Mouse (Mus musculus) fibroblast of lung, adult 2 months (primary cell): ENCODE data around the gene Ptdss2.

Experiments used
- DNase-seq: peaks from one replicate; pipeline ENCODE4 v3.0.0-alpha.2; 2011; ENCODE audit warnings: low read depth

Ptdss2 gene

DNA sequence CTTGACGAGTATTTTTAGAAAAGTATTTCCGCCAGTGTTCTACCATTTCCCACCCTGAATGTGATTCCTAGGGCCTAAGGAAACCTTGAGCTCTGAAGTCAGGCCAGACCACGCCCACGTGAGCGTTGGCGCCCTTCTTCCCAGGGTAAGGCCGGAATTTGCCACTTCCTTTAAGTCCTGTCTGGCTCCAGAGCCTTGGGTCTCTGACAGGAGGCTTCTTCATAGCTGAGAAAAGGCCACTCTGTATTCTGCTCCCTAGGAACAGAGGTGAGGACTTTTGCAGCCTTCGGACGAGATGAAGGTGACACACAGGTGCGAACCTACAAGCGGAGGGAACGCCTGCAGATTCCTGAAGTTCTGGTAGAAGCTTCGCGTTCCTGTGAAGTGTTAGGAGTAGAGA is at the start of gene Ptdss2:
Gene Ptdss2 (plus strand): TSS at position 138 of the 400 bp plus-strand sequence.
- DNase-seq = no peak

DNA sequence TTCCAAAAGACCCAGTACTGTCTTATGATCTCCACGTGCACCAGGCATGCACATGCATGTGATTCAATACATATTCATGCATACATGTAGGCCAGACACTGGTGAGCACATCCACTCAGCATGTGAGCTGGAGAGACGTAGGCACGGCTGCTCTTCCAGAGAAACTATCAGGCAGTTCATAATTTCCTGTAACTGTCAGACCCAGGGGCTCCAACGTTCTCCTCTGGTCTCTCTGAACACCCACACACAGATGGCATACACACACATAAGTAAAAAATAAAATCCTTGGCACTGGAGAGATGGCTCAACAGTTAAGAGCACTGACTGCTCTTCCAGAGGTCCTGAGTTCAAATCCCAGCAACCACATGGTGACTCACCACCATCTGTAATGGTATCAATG is 48.4 kb upstream of the Ptdss2 start:
- no peak for DNase-seq

DNA sequence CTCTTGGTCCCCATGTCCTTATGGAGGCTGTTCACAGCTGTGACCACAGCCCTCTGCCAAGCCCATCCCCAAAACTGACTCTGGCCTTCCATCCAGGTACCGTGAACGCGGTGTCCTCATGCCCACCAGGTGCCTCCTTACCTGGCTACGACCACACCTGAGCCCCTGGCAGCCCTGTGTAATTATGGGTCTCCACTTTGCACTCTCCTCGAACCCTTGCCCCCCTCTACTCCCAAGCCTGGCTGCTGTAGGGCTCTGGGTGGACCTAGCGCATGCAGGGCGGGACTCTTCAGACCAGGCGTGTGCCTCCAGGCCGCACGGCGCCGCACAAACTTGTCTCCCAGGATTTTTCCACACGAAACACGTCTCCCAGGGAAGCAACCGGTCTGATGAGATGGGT is 44.3 kb upstream of the Ptdss2 start, which contains the start of gene Pkp3:
Gene Pkp3 (plus strand): TSS at position 378 of the 400 bp plus-strand sequence.
- no peak for DNase-seq

DNA sequence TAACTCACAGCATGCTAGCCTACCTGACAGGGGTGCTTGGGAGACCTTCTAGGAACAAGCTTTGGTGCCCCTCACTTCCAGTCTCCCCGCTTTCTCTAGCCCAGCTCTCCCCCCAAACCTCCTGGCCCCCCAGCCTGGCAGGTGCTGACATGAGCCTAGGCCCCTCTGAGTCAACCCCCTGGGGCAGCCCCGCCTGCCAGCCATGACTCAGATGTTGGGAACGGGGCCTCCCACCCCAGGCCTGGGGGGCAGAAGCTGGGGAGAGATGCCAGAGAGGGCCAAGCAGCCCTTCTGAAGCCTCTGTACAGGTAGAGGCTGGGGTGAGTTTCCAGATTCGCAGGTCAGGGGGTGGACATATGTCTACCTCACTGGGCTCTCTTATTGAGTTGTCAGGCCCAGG is 43.3 kb upstream of the Ptdss2 start:
- no peak for DNase-seq

DNA sequence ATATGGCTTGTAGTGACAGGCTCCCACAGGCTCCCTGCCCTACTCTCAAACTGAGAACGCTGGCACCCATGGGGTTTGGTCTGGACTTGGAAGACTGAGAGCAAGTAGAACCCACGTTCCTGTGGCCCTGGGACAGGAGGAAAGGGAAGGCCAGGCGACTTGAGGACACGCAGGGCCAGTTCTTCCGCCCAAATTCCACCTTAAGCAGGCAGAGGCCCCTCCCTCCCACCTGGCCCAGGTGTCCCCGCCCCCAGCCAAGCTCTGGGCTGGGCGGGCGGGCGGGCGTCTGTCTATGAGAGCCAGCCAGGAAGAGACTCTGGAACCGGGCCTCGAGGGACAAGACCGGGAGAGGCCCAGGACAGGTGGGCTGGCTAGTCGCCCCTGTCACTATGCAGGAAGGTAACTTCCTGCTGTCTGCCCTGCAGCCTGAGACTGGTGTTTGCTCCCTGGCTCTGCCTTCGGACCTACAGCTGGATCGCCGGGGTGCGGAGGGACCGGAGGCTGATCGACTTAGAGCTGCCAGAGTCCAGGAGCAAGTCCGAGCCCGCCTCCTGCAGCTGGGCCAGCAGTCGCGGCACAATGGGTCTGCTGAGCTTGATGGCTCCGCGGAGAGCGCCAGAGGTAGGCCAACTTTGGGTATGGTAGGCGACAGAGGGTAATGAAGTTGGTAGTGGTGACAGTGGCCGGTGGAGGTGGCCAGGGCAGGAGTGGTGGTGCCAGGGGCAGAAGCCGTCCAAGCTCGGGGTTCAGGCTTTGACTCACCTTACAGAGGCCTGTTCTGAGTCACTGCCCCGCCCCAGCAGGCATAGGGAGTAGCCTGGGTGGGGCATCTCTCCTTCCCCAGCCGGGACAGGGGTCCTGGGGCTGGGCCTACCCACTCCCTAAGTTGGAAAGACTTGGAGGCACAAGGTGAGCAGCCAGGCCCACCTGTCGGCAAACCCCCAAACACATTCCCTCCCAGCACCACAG is 42.4 kb upstream of the Ptdss2 start:
- DNase-seq = no peak

DNA sequence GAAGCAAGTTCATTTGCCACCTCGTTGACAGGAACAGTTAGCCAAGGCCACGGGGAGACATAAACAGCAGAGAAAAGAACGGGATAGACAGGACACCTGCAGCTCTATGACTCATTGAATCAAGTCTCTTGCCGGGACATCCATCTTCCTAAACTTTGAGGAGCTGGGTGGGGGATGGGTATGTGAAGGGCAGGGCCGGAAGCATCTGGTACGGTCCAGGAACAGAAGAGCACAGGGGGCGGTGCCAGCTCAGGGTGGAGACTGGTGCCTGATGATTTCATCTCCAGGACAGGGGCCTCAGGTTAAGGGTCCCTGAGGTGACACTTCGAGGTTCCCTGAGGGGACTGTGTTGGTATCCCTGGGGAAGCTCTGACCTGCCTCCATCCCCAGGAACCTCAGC is 34.3 kb upstream of the Ptdss2 start:
- no peak for DNase-seq

DNA sequence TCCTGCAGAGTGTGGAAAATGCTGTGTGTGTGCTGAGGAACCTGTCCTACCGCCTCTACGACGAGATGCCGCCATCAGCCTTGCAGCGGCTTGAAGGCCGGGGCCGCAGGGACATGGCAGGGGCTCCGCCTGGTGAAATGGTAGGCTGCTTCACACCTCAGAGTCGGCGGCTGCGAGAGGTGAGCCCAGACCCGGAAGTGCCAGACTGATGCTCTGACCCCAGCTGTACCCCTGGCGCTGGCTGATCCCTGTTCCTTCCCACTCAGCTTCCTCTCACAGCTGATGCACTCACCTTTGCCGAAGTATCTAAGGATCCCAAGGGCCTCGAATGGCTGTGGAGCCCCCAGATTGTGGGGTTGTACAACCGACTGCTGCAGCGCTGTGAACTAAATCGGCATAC is 33.7 kb upstream of the Ptdss2 start:
- DNase-seq = no peak

DNA sequence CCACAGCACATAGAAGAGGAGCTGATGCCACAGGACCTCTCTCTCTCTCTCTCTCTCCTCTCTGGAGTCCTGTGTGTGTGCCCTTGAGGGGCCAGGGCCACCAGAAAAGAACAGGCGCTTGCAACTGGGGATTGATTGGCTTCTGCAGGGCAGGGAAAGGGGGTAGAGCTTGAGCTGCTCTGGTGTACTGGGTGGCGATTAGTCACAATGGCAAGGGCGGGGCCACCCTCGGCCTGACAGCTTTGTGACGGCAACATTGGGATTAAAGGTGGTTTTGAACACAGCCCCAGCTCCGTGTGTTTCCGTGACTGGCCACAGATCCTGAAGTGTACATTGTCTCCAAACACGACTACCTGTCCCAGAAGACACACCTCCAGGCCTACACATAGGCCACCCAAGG is 32.0 kb upstream of the Ptdss2 start:
- no peak for DNase-seq

DNA sequence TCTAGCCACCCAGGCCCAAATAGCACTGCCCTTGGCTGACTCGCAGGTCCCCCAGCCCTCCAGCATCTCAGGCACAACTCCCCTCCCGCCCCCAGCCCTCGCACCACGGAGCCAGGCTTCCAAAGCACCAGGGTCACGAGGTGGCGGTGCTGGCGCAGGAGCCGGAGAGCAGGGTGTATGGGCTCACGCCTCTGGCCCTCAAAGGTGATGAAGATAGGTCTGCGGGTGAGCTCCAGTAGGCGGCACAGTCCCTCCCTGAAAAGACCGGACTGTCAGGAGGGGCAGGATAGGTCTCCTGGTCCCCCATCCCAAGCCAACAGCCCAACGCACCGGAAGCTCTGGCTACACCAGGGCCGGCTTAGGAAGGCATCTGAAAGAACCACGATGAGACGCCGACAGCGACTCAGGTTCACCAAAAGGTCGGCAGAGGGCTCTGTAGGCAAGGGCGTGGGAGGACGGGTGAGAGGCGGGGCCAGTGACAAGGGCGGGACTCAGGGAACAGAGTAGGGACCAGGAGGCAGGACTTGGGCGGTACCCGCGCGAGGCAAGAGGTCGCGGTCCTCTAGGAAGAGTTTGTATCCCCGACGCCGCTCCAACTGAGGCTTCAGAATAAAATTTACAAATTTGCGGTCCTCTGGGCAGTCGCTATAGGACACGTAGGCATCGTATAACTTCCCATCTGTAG is 30.0 kb upstream of the Ptdss2 start:
- peak; percentile 16 for DNase-seq

DNA sequence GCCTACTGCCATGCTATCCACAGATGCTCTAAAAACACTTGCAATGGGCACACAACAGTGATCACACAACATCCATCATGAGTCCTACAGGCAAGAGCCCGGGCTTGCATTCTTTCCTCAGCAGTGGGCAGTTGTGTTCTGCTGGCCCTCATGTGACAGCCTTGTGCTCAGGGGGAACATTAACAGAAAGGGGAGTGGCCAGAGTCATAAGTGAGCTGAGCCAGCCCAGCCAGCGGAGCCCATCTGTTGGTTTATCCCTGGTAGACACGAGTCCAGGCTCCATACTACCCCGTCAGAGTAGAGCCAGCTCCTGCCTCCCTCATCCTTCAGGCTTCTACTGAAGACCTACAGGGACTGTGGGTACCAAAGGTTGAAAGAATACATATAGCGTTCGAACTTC is 28.2 kb upstream of the Ptdss2 start:
- no peak for DNase-seq

DNA sequence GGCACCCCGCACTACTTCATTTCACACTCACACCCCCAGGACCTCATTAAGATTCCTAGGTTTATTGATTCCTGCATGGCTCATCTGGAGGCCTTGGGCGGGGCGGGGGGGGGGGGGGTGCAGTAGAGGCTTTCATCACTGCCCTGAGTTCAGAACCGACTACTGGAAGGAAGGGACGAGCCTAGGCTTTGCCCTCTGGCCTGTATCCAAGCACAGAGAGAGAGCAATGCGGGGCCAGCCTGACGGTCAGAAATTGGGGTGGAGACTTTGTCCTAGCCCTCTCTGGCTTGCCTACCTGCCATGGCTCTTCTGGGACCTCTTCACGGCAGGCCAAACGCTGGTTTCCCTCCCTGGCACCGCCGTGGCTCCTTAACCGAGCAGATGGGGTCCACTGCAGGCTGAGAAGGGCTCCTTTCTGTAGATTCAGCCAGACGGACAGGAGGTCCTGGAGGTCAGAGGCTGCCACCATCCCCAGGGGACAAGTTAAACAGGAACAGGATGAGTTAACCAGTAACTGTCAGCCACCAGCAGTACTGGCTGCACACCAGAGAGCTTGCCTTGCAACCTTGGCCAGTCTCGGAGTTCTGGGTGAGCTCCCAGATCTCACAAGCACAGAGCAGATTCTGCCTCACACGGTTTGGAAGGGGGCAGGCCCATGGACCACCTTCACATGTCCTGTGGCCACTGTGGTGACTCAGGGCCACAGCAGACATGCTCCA is 27.5 kb upstream of the Ptdss2 start:
- no peak for DNase-seq

DNA sequence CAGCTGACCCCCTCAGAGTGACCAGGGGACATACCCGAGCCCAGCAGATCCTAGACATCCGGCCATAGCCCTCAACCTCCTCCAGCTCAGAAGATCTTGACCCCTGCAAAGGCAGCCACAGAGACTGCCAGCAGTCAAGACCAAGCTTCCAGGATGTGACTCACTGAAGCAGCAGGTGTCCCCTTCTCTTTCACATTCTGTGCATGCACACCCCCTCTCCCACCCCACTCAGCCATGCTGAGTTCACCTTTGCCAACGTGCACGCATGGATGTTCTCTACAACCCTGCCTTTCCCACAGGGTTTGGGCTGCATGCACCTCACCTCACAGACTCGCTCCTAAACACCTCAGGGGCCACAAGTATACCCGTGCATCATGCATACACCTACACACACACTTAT is 26.2 kb upstream of the Ptdss2 start:
- DNase-seq = no peak

DNA sequence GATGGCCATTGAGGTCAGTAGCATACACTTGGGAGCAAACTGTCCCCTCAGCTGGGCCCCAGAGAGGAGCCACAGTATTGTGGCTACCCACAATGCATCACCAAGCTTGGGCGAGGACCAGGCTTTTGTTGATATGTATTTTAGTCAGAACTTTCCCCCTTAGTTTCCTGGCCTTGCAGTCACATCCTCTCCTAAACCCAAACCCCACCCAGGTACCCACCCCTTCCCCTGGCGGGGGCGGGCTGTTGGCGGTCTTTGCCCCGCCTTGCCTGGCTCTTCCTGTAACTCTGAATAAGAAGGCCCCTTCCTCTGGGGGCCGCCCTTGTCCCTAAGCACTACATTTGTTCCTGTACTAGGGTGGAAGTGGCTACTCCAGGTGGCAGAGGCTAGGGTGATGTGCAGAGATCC is 25.5 kb upstream of the Ptdss2 start:
- no peak for DNase-seq

DNA sequence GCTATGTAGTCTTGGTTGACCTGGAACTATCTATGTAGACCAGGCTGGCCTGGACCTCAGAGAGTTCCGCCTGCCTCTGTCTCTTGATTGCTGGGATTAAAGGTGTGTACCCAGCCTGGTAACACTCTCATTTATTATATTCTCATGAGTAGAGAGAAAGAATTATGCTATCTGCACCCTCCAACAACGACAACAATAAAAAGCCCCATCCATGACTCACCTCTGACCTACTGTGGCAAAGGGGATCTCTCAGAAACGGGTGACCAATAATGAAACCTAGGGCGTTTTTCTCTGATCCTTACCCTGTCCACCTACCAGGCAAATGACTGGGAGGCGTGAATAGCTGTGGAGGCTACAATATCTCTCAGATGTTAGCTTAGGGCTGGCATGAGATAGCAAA is 25.0 kb upstream of the Ptdss2 start:
- no peak for DNase-seq

DNA sequence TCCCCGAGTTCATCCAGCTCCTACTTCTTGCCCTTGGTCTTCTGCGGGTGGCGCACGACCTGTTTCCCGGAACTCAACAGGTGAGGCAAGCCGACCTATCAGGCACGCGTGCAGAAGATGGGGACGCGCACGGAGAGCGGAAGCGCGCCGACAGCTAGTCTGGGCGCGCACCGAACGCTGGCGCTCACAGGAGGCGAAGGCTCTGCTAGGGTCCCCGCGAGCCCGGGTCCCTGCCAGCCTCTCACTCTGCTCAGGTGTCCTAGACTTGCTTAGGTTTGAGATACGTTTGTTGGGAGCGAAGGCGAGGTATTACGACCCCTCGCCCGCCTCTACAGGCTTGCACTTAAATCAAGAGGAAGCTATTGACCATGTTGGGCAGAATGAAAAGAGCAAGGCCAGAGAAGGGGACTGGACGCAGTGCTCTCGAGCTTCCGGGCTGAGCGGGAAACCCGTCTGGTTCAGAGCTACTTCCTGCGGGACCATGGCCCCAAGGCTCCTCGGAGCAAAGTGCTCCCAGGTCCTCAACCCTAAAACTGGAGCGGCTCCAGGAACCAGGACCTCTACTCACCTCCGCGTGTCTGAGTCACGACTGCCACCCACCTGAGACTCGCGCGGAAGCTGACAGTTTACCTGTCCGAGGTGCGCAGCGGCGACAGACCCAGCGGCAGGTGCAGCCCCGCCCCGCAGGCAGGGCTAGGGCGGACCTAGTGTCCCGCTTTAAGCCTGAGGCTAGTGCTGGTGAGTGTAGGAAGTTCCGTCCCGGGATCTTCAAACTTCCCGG is 22.1 kb upstream of the Ptdss2 start, which contains the start of gene Sigirr:
Gene Sigirr (minus strand): TSS at position 662 of the 781 bp plus-strand sequence.
- DNase-seq = no peak

DNA sequence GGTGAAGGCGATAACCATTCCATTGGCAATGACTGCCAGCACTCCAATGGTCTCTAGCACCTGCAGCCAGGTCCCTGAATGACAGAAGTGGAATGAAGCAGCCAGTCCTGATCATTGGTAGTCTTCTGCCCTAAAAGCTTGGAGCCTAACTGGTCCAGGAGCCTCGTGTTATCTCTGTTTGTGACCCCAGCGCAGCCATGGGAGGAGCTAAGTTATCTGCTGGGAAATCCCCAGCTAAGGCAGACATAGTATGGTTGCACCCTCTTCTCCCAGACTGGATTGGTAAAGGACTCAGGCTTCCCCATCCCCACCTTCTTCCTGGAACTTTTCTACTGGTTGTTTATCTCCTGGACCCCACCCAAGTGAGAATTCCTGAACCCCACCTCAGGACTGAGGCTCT is 19.0 kb upstream of the Ptdss2 start:
- no peak for DNase-seq

DNA sequence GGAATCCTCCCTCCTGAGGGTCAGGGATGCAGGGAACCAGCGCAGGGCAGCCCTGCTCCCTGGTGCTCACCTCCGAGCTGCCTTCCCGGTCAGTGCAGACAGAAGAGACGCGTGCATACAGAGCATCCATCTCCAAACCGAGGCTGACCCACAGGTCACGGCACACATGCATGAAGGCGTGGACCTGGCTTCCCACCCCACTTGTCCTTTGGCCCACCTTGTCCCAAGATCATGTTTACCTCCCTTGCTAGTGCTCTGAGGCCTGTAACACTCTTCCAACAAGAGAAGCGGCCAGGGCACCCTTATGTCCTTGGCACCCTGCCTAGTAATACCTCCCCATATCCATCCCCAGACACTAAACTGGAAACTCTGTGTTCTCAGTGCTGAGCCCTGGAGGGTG is 6.3 kb upstream of the Ptdss2 start:
- no peak for DNase-seq

DNA sequence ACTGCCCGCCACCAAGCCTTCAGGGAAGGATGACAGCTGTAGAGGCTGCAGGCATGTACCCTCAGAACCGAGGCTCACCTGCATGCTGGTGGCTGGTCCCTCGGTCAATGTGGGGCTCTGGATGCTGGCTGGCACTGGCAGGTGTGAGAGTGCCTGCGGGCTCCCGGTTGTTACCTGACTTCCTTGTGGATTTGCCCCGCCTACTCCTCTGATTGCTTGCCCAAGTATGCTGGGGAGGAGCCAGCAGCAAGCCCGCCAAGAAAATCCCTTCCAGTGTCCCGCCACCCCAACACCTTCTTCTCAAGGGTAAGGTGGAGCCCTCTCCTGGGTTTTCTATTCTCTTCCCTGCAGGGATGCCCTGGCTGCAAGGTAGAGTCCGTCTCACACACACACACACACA is 4.5 kb upstream of the Ptdss2 start, which contains the start of gene Ano9:
Gene Ano9 (minus strand): TSS at position 171 of the 400 bp plus-strand sequence.
- no peak for DNase-seq

DNA sequence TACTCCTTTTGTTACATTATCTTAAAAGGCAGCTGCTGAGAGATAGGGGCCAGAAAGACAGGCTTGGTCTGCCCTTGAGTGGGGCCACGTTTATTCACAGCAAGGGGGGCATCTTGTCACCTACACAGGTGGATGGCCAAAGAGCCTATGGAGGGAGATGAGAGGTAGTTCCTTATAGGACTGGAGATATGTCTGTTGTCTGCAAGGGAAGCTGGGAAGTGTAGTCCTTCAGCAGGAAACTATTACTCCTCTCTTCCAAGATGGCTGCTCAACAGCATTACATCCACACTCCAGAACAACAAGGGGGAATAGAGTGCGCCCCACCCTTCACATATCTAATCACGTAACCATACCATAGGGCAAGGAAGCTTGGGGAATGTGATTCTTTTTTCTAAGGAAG is 2.7 kb upstream of the Ptdss2 start:
- no peak for DNase-seq

DNA sequence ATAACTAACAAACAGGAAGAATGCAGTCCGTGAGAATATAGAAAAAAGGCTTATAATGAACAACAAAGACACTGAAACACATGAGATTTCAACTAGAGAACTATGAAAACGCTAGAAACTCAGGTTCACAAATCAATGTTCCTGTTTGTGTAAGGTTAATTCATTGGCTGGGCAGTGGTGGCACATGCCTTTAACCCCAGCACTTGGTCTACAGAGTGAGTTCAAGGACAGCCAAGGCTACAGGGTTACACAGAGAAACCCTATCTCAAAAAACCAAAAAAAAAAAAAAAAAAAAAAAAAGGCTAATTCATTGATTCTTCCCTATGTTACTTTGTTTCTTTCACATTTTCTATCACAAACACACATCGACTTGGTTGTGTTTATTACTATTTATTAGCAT is 1.6 kb upstream of the Ptdss2 start:
- no peak for DNase-seq

DNA sequence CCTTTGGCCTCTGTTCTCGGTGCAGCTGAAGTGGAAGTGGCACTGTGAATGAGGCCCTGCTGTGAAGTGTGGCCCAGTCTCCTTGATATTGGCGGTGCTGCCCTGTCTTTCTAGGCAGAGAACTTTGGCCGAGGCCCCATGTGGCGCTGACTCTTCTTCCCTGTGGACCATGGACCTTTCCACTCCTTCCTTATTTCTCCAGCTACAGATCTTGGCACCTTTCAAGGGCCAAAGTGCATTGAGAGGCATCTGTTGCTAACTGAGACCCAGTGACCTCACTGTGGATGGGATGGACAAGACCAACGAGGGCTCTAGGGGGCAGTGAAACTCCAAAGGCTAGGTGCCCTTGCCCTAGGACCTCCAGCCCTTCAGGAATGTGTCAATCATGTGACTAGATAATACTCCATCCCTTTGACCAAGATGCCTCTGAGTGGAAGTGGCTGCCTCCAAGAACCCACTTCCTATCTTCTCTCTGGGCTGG is 1.1 kb upstream of the Ptdss2 start:
- no peak for DNase-seq
